Mouse (Mus musculus) intestine, embryonic 16.5 days (tissue): Measurements from ENCODE around the gene Dis3. TPM values are rescaled to one million over a fixed set of nuclear protein-coding genes. Genes with fewer than 3 reads are reported as not detected.

Experiments
- ATAC-seq: fragments of 200-750 bp; cut with Nextera tagmentation; 2 replicates; pipeline ENCODE4 v1.8.0; 2017; ENCODE audit warnings: moderate TSS enrichment, moderate library complexity
- H3K27ac ChIP-seq: fragments of 300-500 bp; sonication (generic); 2 replicates; pipeline ENCODE4 v1.5.1; 2014; ENCODE audit warnings: mild to moderate bottlenecking, low read length
- H3K27me3 ChIP-seq: fragments of 300-500 bp; sonication (generic); replicated peaks from 2 replicates; pipeline ENCODE4 v1.6.1; 2014; ENCODE audit warnings: low read length, control low read depth, mixed read lengths; ENCODE audit not compliant: control insufficient read depth, insufficient read depth
- H3K36me3 ChIP-seq: fragments of 300-500 bp; sonication (generic); 2 replicates; pipeline ENCODE4 v1.6.1; 2014; ENCODE audit warnings: low read length, control low read depth; ENCODE audit not compliant: control insufficient read depth, insufficient read depth
- H3K4me1 ChIP-seq: fragments of 300-500 bp; sonication (generic); 2 replicates; pipeline ENCODE4 v1.6.1; 2014; ENCODE audit warnings: low read length, control low read depth, mixed read lengths; ENCODE audit not compliant: control insufficient read depth, insufficient read depth
- H3K4me2 ChIP-seq: fragments of 300-500 bp; sonication (generic); 2 replicates; pipeline ENCODE4 v1.6.1; 2014; ENCODE audit warnings: low read depth, low read length, control low read depth
- H3K4me3 ChIP-seq: fragments of 300-500 bp; sonication (generic); 2 replicates; pipeline ENCODE4 v1.5.1; 2014; ENCODE audit warnings: mild to moderate bottlenecking, low read length
- H3K9ac ChIP-seq: fragments of 300-500 bp; sonication (generic); 2 replicates; pipeline ENCODE4 v1.6.1; 2014; ENCODE audit warnings: low read depth, low read length
- H3K9me3 ChIP-seq: fragments of 300-500 bp; sonication (generic); 2 replicates; pipeline ENCODE4 v1.6.1; 2016; ENCODE audit warnings: low read length, control low read depth; ENCODE audit not compliant: control insufficient read depth
- WGBS: fragments of 180-500 bp; shearing (Covaris S2); extraction: QIAGEN DNeasy Blood & Tissue Kit; methylation state at CpG from one replicate; pipeline ENCODE4 v1.1.7; 2014; 5-methylcytosine and 5-hydroxymethylcytosine counted together
- polyA plus RNA-seq: library from polyadenylated mRNA; unstranded; fragments of >200 nt; fragmentation: Nextera tagmentation; extraction: Ambion mirVana; gene quantifications from 2 replicates; pipeline ENCODE4 v1.2.1, GENCODE M21; 2015

Gene Dis3
- polyA plus RNA-seq = 19.8 and 21.4 TPM in 2 replicates

- Histone ChIP-seq H3K27ac (peak within 1 kb of the TSS; percentile 54; the same call in 1 of the 2 replicates), H3K9me3 (no peaks in the 10 kb centered on the region), H3K36me3 (peaks cover 12% of the 10 kb centered on the region; the same call in 1 of the 2 replicates), H3K27me3 (no peaks in the 10 kb centered on the region), H3K9ac (peak within 1 kb of the TSS; percentile 94), H3K4me2 (peak within 1 kb of the TSS; percentile 64), H3K4me3 (peak within 1 kb of the TSS; percentile 99), H3K4me1 (peaks cover 7% of the 10 kb centered on the region)
- peak; percentile 100 for ATAC-seq
- WGBS = under 1% methylated on average over 73 of the region's 73 CpGs
Observed at GRCm38 (mm10) chr14:99099267-99099966, at the start of gene Dis3, which contains the start of gene Pibf1. Gene Dis3 (minus strand): TSS chr14:99099770. Gene Pibf1 (plus strand): TSS chr14:99099424.

GRCm38 (mm10) chr14:99146841-99147240 is 47.3 kb upstream of the Dis3 start:
- Histone ChIP-seq H3K9ac (no peak overlapping the region), H3K4me3 (no peak overlapping the region), H3K4me2 (no peak overlapping the region), H3K9me3 (no peaks in the 10 kb centered on the region), H3K27ac (no peak overlapping the region), H3K27me3 (no peaks in the 10 kb centered on the region), H3K4me1 (no peaks in the 10 kb centered on the region), H3K36me3 (0 out of 2 replicates have a peak, but pooled peaks cover 4% of the 10 kb centered on the region)
- WGBS = 80% methylated on average over 1 of the region's 1 CpGs
- no peak for ATAC-seq

DNA sequence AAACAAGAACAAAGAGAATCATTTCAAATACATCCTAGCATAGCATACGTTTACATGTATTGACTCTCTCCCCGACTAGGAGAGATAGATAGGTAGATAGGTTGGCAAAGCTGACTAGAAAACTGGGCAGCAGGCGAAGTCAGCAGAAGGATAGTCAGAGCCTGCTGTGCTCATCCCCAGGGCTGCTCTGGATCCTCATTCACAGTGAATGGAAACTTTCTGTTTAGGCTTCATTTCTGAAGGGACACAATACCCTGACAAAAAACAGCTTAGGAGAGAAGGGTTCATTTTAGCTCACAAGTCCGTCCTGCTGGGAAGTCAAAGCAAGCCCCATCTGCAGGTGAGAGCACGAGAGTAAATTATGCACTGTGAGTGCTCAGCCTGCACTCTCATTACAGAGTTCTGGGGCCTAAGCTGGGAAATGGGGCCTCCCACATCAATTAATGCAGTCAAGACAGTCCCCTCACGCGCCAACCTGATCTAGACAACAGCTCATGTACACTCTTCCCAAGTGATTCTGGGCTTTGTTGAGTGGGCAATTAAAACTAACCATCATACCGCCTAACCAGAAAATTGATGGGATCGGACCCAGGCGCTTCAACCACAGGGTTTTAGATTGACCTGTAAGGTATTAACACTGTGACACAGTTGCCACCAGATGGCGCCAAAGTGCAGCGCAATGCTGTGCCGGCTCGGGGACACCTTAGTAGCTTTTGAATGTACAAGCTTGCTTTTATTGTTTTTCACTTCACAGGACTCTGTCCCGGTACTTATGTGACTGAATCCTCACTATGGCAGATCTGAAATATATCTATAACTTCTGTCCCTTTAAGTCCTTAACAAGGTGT is 42.4 kb upstream of the Dis3 start:
- Histone ChIP-seq H3K9ac (no peak overlapping the region), H3K4me3 (no peak overlapping the region), H3K4me2 (no peak overlapping the region), H3K27ac (no peak overlapping the region; the same call in 1 of the 2 replicates), H3K36me3 (no peaks in the 10 kb centered on the region), H3K9me3 (no peaks in the 10 kb centered on the region), H3K27me3 (no peaks in the 10 kb centered on the region), H3K4me1 (no peaks in the 10 kb centered on the region)
- peak; percentile 93 for ATAC-seq
- WGBS = 22% methylated on average over 15 of the region's 15 CpGs

DNA sequence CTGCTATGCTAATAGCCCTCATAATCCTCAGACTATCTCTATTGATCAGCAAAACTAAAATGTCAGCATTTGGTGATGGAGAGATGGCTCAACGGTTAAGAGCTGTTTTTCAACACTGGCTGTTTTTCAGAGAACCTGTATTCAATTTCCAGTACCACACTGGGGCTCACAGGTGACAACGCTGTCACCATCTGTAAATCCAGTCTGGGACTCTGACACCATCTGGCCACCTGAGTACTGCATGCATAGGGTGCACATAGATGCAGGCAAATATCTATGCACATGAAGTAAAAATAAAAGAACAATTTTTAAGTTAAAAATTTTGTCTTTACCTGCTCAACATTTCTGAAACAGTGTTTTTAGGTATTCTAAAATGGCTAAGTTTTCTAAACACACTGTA is 40.5 kb upstream of the Dis3 start:
- 91% methylated on average over 2 of the region's 2 CpGs for WGBS
- Histone ChIP-seq H3K4me1 (no peaks in the 10 kb centered on the region), H3K27me3 (no peaks in the 10 kb centered on the region), H3K9me3 (no peaks in the 10 kb centered on the region), H3K9ac (no peak overlapping the region), H3K4me3 (no peak overlapping the region), H3K36me3 (no peaks in the 10 kb centered on the region), H3K4me2 (no peak overlapping the region), H3K27ac (no peak overlapping the region)
- ATAC-seq = no peak

DNA sequence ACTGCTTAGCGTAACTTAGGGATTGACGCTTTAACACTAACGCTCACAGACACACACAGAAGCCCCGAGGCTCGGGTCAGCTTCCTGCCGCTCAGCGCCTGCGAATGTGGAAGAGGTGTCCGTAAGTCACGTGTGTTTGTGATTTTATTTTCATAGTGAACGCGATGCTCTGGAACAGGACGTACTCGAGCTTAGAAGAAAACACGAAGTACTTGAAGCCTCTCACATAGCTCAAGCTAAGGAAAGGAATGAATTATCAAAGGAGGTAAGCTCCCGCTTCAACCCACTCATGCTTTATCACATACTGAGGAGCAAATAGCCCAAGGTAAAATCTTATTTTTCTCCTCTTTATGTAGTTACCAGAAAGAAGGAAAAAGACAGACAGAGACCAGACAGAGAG is 36.7 kb upstream of the Dis3 start:
- no peak overlapping the region for H3K9ac ChIP-seq
- no peak overlapping the region for H3K4me3 ChIP-seq
- no peak overlapping the region for H3K4me2 ChIP-seq
- no peaks in the 10 kb centered on the region for H3K9me3 ChIP-seq
- ATAC-seq = no peak
- peak overlapping the region; percentile 11; the same call in 1 of the 2 replicates for H3K27ac ChIP-seq
- WGBS = 92% methylated on average over 16 of the region's 16 CpGs
- no peaks in the 10 kb centered on the region for H3K4me1 ChIP-seq
- no peaks in the 10 kb centered on the region for H3K27me3 ChIP-seq
- H3K36me3 ChIP-seq = no peaks in the 10 kb centered on the region

- no peaks in the 10 kb centered on the region for H3K27me3 ChIP-seq
- H3K9me3 ChIP-seq = no peaks in the 10 kb centered on the region
- 74% methylated on average over 9 of the region's 9 CpGs for WGBS
Observed at GRCm38 (mm10) chr14:99135761-99136160, 36.2 kb upstream of the Dis3 start.

GRCm38 (mm10) chr14:99134048-99134447 is 34.5 kb upstream of the Dis3 start:
- no peak for ATAC-seq
- no peak overlapping the region for H3K27ac ChIP-seq
- WGBS = 94% methylated on average over 2 of the region's 2 CpGs
- no peak overlapping the region for H3K4me3 ChIP-seq
- H3K4me1 ChIP-seq = no peaks in the 10 kb centered on the region
- H3K27me3 ChIP-seq = no peaks in the 10 kb centered on the region
- no peaks in the 10 kb centered on the region for H3K36me3 ChIP-seq
- no peaks in the 10 kb centered on the region for H3K9me3 ChIP-seq
- H3K4me2 ChIP-seq = no peak overlapping the region
- no peak overlapping the region for H3K9ac ChIP-seq

More at GRCm38 (mm10) chr14:99135761-99136160, 36.2 kb upstream of the Dis3 start:
- no peak overlapping the region for H3K4me3 ChIP-seq
- peak; percentile 85 for ATAC-seq
- peak overlapping the region; percentile 11; the same call in 1 of the 2 replicates for H3K27ac ChIP-seq
- H3K9ac ChIP-seq = no peak overlapping the region
- H3K4me2 ChIP-seq = no peak overlapping the region
- H3K4me1 ChIP-seq = no peaks in the 10 kb centered on the region
- H3K36me3 ChIP-seq = no peaks in the 10 kb centered on the region

DNA sequence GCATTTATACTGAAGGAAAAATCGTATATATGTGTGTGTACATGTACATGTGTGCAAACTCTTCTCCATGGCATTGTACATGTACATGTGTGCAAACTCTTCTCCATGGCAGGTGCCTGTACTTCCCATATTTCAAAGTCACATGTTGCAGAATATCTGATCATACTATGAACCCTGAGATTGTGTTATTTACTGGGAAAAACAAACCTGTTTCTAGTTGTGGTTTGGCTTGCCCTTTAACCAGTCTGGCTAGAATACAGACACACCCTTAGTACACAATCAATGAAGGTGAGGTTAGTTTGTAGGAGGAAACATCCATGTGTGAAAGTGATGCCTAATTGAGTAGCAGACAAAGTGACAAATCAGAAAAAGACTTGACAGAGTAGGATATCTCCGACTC is 29.5 kb upstream of the Dis3 start:
- no peaks in the 10 kb centered on the region for H3K36me3 ChIP-seq
- H3K4me2 ChIP-seq = no peak overlapping the region
- no peaks in the 10 kb centered on the region for H3K9me3 ChIP-seq
- H3K4me1 ChIP-seq = no peaks in the 10 kb centered on the region
- H3K9ac ChIP-seq = no peak overlapping the region
- H3K27ac ChIP-seq = no peak overlapping the region
- WGBS = 88% methylated on average over 2 of the region's 2 CpGs
- peak; percentile 83 for ATAC-seq
- H3K27me3 ChIP-seq = no peaks in the 10 kb centered on the region
- H3K4me3 ChIP-seq = no peak overlapping the region

DNA sequence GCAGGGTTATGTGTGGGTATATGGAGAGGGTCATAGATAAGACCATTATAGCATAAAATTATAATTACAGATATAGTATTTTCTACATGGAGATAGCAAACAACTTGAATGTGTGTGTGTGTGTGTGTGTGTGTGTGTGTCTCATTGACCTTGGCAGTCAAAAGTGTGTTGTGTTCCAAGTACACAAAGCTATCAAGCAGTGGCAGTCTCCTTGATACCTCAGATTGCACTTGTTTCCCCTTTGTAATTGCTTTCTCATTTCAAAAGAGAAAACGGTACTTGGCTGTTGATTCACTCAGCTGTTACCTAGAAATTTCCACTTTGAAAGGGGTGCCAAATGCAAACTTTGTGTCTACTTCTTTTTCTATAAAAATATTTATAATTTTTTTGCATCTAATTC is 27.9 kb upstream of the Dis3 start:
- WGBS = 75% methylated on average over 1 of the region's 1 CpGs
- no peak overlapping the region for H3K9ac ChIP-seq
- no peak for ATAC-seq

More for the DNA sequence above, 27.9 kb upstream of the Dis3 start:
- Histone ChIP-seq H3K27me3 (no peaks in the 10 kb centered on the region), H3K4me1 (no peaks in the 10 kb centered on the region), H3K4me3 (no peak overlapping the region), H3K36me3 (no peaks in the 10 kb centered on the region), H3K9me3 (no peaks in the 10 kb centered on the region), H3K4me2 (no peak overlapping the region), H3K27ac (no peak overlapping the region)
